Mouse (Mus musculus): Measurements from ENCODE around the gene D330045A20Rik.
"Not testable (repeated sequence)": the region's sequence is repeated elsewhere in the genome, so short reads cannot be mapped to it uniquely, and the experiment has no call there.

D330045A20Rik gene

GRCm38 (mm10) chrX:139578649-139579278 lies 98.6 kb downstream of the D330045A20Rik start:
- no peak for DNase-seq (ENCODE audit: low spot score in 2 of 2)

GRCm38 (mm10) chrX:139583616-139584015 lies 103.4 kb downstream of the D330045A20Rik start:
- DNase-seq (ENCODE audit: low spot score in 2 of 2): peak in 1 of 2 experiments; percentile 0

- not testable (repeated sequence) for DNase-seq (ENCODE audit: low spot score in 2 of 2)
Observed at GRCm38 (mm10) chrX:139586676-139587075, 106.5 kb downstream of the D330045A20Rik start.

GRCm38 (mm10) chrX:139596404-139596803 lies 116.2 kb downstream of the D330045A20Rik start:
- no peak for DNase-seq (ENCODE audit: low spot score in 2 of 2)
